Mouse (Mus musculus): ENCODE data around the gene Acss1. TPM values are rescaled to one million over a fixed set of nuclear protein-coding genes. Genes with fewer than 3 reads are reported as not detected.

Acss1 gene
- total and polyA plus RNA-seq, 3 experiments = 256 to 332 (median 301) TPM

DNA sequence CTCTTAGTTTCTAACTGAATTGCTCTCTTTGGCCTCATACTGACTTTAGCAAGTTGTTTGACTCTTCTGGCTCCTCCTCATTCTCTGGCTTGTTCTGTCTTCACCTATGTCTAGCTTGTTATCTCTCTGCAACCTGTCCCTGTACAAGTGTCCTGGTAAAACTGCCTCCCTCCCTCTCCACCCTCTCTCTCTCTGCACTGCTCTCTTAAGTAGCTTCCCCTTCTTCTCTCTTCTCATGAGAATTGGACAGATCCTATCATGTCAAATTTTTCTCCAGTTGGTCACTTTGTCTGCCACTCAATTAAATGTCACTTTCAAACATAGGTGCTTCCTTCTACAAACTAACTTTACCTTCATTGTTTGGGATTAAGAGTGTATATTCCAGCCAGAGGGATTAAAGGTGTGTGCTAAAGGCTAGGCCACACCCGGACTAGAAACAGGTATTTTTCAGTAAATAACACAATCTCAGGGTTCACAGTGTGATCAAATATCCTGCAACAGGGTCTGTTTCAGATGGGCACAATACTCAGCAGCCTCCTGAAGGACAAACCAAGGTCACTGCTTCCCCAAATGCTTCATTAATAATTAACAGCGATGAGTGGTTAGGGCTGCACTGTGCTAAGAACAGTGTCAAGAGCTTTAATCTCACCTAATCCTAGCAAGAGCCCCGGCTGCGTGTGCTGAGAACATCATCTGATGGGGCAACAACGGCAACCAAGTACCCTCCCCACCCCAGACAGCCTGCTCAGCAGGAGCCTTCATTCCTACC is 4.0 kb downstream of the Acss1 start:
- WGBS = 66% methylated on average over 5 of the region's 5 CpGs
- peaks cover 34% of the 10 kb centered on the region; the same call in 1 of the 2 replicates for H3K36me3 ChIP-seq (ENCODE audit: control insufficient read depth, insufficient read depth, low read length)
- TF ChIP-seq EP300 (IDR thresholded peaks at IDR 0.05; ENCODE audit: insufficient read depth, low read depth, low read length) = no peak
- TF ChIP-seq POLR2A (IDR thresholded peaks at IDR 0.05; ENCODE audit: insufficient read depth, low read depth, low read length) = no peak
- no peak for TF ChIP-seq CTCF (IDR thresholded peaks at IDR 0.05)
- DNase-seq = no peak
- no peaks in the 10 kb centered on the region; the same call in 1 of the 2 replicates for H3K79me2 ChIP-seq (replicated peaks; ENCODE audit: control insufficient read depth, insufficient read depth, low read length)
- H3K4me3 ChIP-seq = no peak overlapping the region
- peak overlapping the region; percentile 84 for H3K27ac ChIP-seq
- intact Hi-C loops (cut with DNase I) = loop anchor here (5.0 kb wide), 1 partner anchor 123 kb away; the partner anchor contains the start of gene Pygb
- no peaks in the 10 kb centered on the region for H3K27me3 ChIP-seq (ENCODE audit: control insufficient read depth, insufficient read depth, low read length)
- peak overlapping the region; percentile 27; the same call in 1 of the 2 replicates for H3K9ac ChIP-seq (ENCODE audit: low read depth, low read length)
- peaks cover 20% of the 10 kb centered on the region for H3K4me1 ChIP-seq (ENCODE audit: control insufficient read depth, insufficient read depth, low read length)

DNA sequence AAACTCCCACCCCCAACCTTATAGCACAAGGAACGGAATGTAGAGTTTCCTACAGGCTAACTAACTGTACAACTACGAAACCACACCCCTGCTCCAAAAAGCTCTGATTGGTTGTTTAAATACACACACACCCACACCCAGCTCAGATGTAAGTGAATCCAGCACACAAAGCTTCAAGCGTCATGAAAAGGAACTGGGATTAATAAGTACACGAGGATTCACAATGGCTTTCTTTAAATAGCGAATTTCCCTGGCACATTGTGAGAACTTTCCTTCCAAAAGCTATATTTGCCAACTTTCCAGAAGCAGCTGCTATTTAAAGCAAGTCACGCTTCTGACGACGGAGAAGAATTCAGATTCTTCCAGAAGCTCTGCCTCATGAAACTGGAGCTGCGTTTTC is 5.0 kb downstream of the Acss1 start:
- peak; percentile 52 for TF ChIP-seq POLR2A (IDR thresholded peaks at IDR 0.05; ENCODE audit: insufficient read depth, low read depth, low read length)
- TF ChIP-seq EP300 (IDR thresholded peaks at IDR 0.05; ENCODE audit: insufficient read depth, low read depth, low read length) = no peak
- Histone ChIP-seq H3K36me3 (ENCODE audit: control insufficient read depth, insufficient read depth, low read length) (peaks cover 42% of the 10 kb centered on the region; the same call in 1 of the 2 replicates), H3K4me1 (ENCODE audit: control insufficient read depth, insufficient read depth, low read length) (peaks cover 16% of the 10 kb centered on the region), H3K27me3 (ENCODE audit: control insufficient read depth, insufficient read depth, low read length) (no peaks in the 10 kb centered on the region), H3K4me3 (no peak overlapping the region), H3K9ac (ENCODE audit: low read depth, low read length) (no peak overlapping the region; the same call in 1 of the 2 replicates), H3K27ac (peak overlapping the region; percentile 84), H3K79me2 (replicated peaks; ENCODE audit: control insufficient read depth, insufficient read depth, low read length) (no peaks in the 10 kb centered on the region; the same call in 1 of the 2 replicates)
- WGBS = 14% methylated on average over 9 of the region's 9 CpGs
- DNase-seq = no peak
- intact Hi-C loops (cut with DNase I) = loop anchor here (5.0 kb wide), 1 partner anchor 124 kb away; the partner anchor contains the start of gene Pygb

DNA sequence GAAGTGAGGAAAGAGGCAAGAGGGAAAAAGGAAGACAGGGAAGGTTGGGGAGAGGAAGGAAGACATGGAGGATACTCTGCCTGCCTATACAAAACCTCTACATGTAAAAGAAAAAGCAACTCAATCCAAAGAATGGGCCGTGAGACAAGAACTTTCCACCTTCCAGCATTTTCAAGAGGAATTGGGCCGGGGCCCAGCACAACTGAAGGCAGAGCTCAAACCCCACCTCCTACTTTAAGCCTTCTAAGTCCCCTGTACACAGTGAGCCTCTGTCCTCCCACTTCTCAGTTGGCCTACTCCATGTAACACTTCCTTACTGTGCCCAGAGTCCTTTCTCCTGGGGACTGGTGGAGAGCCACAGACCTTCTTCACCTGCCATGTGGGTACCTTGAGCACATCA is 6.3 kb downstream of the Acss1 start:
- Histone ChIP-seq H3K9ac (ENCODE audit: low read depth, low read length) (no peak overlapping the region), H3K27me3 (ENCODE audit: control insufficient read depth, insufficient read depth, low read length) (no peaks in the 10 kb centered on the region), H3K79me2 (replicated peaks; ENCODE audit: control insufficient read depth, insufficient read depth, low read length) (no peaks in the 10 kb centered on the region; the same call in 1 of the 2 replicates), H3K36me3 (ENCODE audit: control insufficient read depth, insufficient read depth, low read length) (peaks cover 42% of the 10 kb centered on the region; the same call in 1 of the 2 replicates), H3K4me1 (ENCODE audit: control insufficient read depth, insufficient read depth, low read length) (peaks cover 16% of the 10 kb centered on the region), H3K4me3 (no peak overlapping the region), H3K27ac (peak overlapping the region; percentile 84)
- 50% methylated on average over 2 of the region's 2 CpGs for WGBS
- TF ChIP-seq CTCF (IDR thresholded peaks at IDR 0.05) (no peak), POLR2A (IDR thresholded peaks at IDR 0.05; ENCODE audit: insufficient read depth, low read depth, low read length) (no peak), EP300 (IDR thresholded peaks at IDR 0.05; ENCODE audit: insufficient read depth, low read depth, low read length) (no peak)
- intact Hi-C loops (cut with DNase I) = loop anchor here (5.0 kb wide), 1 partner anchor 125 kb away; the partner anchor contains the start of gene Pygb
- DNase-seq = no peak

DNA sequence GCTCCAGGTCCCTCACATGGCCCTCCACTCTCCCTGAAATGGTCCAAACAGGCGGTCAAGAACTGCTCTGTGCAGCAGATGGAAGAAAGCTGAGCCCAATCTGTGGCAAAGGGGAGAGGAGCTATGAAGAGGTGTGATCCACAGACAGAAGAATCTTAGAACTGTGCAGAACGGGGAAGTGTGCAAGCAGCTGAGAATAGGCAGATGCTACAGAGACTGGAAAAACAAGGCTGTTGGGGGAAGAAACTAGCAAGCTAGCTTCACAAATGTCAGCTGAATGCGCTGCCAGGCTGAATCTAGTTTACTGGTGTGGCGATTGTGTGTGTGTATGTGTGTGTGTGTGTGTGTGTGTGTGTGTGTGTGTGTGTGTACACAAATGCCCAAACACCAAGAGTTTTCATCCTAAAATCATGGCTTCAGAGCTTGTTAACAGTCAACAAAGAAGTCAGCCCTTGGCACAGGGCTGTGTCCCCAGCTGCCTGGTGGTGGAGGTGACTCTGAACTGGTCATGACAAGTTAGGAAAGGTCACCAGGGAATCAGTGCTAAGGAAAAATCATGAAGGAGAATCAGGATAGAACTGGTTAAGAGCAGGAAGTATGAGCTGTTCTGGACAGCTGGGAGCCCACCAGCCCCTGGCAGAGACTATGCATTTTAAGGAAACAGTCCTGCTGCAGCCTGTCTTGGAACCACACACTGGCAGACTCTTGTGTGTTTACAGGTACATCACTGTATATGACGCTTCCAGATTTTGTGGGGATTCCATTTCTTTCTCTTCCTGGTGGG is 7.4 kb downstream of the Acss1 start:
- 55% methylated on average over 5 of the region's 5 CpGs for WGBS
- TF ChIP-seq POLR2A (IDR thresholded peaks at IDR 0.05; ENCODE audit: insufficient read depth, low read depth, low read length) (no peak), CTCF (IDR thresholded peaks at IDR 0.05) (no peak), EP300 (IDR thresholded peaks at IDR 0.05; ENCODE audit: insufficient read depth, low read depth, low read length) (no peak)

DNA sequence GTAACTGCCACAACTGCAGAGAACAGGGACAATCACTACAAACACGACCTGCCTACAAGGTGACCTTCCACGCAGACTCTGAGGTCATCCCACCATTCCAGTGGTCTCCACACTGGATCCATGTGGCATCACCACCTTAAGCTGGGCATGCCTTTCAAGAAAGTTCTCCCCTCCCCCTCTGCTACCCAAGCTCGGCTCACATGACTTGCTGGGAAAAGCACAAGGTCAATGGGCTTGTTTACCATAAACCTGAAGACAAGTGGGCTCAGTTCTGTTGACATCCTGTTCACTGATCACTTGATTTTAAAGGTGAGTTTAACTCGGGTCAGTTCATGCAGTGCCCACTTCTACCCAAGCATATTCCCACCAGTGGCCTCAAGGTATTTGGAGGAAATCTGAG is 8.3 kb downstream of the Acss1 start:
- DNase-seq = no peak
- no peak for TF ChIP-seq CTCF (IDR thresholded peaks at IDR 0.05)
- TF ChIP-seq POLR2A (IDR thresholded peaks at IDR 0.05; ENCODE audit: insufficient read depth, low read depth, low read length) = no peak
- no peak for TF ChIP-seq EP300 (IDR thresholded peaks at IDR 0.05; ENCODE audit: insufficient read depth, low read depth, low read length)
- H3K27ac ChIP-seq = peak overlapping the region; percentile 84
- intact Hi-C loops (cut with DNase I) = loop anchor here (5.0 kb wide), 1 partner anchor 127 kb away; the partner anchor contains the start of gene Pygb
- H3K27me3 ChIP-seq (ENCODE audit: control insufficient read depth, insufficient read depth, low read length) = no peaks in the 10 kb centered on the region
- 56% methylated on average over 4 of the region's 4 CpGs for WGBS
- H3K4me1 ChIP-seq (ENCODE audit: control insufficient read depth, insufficient read depth, low read length) = peaks cover 16% of the 10 kb centered on the region
- peaks cover 46% of the 10 kb centered on the region; the same call in 1 of the 2 replicates for H3K36me3 ChIP-seq (ENCODE audit: control insufficient read depth, insufficient read depth, low read length)
- peaks cover 1% of the 10 kb centered on the region; the same call in 1 of the 2 replicates for H3K79me2 ChIP-seq (replicated peaks; ENCODE audit: control insufficient read depth, insufficient read depth, low read length)
- H3K4me3 ChIP-seq = no peak overlapping the region
- no peak overlapping the region for H3K9ac ChIP-seq (ENCODE audit: low read depth, low read length)

More for the DNA sequence above, 7.4 kb downstream of the Acss1 start:
- Histone ChIP-seq H3K36me3 (ENCODE audit: control insufficient read depth, insufficient read depth, low read length) (peaks cover 46% of the 10 kb centered on the region; the same call in 1 of the 2 replicates), H3K9ac (ENCODE audit: low read depth, low read length) (peak overlapping the region; percentile 35), H3K79me2 (replicated peaks; ENCODE audit: control insufficient read depth, insufficient read depth, low read length) (peaks cover 1% of the 10 kb centered on the region; the same call in 1 of the 2 replicates), H3K27ac (peak overlapping the region; percentile 84), H3K4me1 (ENCODE audit: control insufficient read depth, insufficient read depth, low read length) (peaks cover 16% of the 10 kb centered on the region), H3K4me3 (no peak overlapping the region), H3K27me3 (ENCODE audit: control insufficient read depth, insufficient read depth, low read length) (no peaks in the 10 kb centered on the region)
- intact Hi-C loops (cut with DNase I) = loop anchor here (5.0 kb wide), 1 partner anchor 126 kb away; the partner anchor contains the start of gene Pygb
- no peak for DNase-seq
